Mouse (Mus musculus) megakaryocyte, adult 5-6 weeks (primary cell): Measurements from ENCODE around the gene Ghrh. TPM values are rescaled to one million over a fixed set of nuclear protein-coding genes. Genes with fewer than 3 reads are reported as not detected.
A peak's percentile ranks its signal among the peaks of the same experiment; 100 is the strongest.

ENCODE experiments used
- ATAC-seq: 2 replicates; pipeline ENCODE4 v1.8.0; 2016; ENCODE audit warnings: mild to moderate bottlenecking, inconsistent platforms; ENCODE audit not compliant: poor library complexity, severe bottlenecking
- total RNA-seq, 2 experiments: library from RNA; stranded (forward) in 1 of 2; stranded (reverse) in 1 of 2; fragments of 153-499, 151-499 nt in 1 of 2; fragments of 221-1000, 200-1000 nt in 1 of 2; gene quantifications; 2 replicates each; pipeline versions ENCODE4 v1.2.3 to v1.2.4; 2015 to 2017

The Ghrh gene
- total RNA-seq, 2 experiments from 2014 or later: not detected

- ATAC-seq: no peak
Measured at GRCm38 (mm10) chr2:157309611-157310010, 37.7 kb downstream of the Ghrh start.

- no peak for ATAC-seq
Measured at GRCm38 (mm10) chr2:157308273-157308917, 38.9 kb downstream of the Ghrh start.

DNA sequence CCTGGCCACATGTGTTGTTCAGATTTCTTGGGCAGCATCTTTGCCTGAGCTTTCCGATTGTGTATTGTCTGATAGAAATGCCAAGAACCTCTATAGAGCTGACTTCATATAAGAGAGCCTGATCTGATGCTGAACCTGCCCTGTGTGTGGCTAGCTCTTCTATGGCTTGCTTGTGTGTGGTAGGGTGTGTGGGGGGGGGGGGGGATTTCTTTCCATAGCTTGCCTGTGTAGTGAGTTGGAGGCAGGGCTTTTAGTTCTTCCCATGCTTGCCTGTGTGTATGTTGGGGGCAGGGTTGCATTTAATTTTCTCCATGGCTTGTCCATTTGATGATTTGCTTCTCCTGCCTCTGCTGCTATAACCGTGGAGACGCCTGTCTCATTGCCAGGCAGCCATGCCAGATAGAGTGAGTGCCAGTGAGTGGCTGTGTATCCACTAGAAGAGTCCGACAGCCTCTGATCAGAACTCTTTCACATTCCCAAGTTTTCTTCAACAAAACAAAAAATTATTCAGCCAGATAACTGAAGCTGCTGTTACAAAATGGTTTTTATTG lies 39.5 kb downstream of the Ghrh start:
- no peak for ATAC-seq

DNA sequence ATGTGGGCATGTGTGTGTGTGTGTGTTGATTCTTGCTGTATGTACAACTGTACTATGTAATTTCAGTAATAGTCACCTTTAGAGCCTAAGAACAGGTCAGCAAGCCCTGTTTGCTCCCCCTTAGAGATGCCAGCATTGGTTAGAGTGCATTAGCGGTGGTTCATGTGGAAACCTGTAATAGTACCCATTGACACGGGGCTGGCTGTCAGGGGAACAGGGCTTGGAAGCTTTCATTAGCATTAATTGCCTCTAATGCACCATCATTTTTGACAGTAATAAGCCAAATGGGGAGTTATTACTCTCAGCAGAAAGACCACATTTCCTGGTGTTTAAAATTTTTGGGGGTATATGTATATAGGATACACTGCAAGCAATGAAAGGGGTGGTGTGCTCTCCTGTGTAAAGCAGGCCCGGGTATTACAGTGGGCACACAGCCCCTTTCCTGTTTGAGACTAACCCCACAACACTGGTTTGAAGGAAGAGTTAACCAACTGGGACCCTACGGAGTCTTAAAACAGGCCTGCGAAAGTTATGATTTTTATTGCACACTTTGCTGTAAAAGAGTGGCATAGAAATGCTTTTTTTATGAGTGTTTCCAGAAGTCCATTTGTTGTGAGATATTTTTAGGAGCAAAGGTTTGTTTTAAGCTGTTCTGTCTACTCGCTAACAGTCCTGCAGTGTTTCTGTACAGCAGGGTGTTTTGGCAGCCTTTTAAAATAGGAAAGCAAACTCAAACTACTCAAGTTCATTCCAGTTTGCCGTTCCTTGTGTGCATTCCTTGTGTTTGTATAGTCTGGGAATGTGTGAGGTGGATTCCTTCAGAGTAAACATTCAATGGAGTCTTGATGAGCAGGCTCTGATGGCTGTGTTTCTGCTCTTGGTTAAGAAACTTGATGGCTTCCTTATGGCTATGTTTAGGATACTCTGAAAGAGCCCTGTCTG lies 40.9 kb downstream of the Ghrh start:
- ATAC-seq: no peak

- no peak for ATAC-seq
Measured at GRCm38 (mm10) chr2:157303096-157303495, 44.2 kb downstream of the Ghrh start.

- no peak for ATAC-seq
Measured at GRCm38 (mm10) chr2:157300051-157300450, 47.3 kb downstream of the Ghrh start.

GRCm38 (mm10) chr2:157296105-157296689 lies 51.1 kb downstream of the Ghrh start:
- ATAC-seq: no peak

GRCm38 (mm10) chr2:157292093-157292492 lies 55.2 kb downstream of the Ghrh start:
- peak; percentile 62; the same call in 1 of the 2 replicates for ATAC-seq

DNA sequence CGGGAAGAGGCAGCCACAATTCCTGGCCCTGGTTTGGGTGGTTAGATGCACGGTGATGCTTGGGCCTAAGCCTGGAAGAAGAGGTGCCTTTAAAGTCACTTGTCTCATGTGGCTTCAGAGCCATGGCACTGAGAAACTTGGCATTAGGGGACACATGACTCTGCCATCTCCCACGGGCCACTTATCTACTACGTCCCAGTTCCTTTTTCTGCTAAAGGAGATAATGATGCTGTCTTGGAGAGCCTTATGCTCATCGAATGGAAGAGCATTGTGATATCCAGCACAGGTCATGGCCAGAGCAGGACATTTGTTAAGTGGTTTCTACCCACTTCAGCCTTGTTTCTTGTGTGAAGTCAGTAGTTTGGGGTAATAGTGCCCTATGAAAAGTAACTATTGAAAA lies 58.3 kb downstream of the Ghrh start:
- ATAC-seq: no peak

DNA sequence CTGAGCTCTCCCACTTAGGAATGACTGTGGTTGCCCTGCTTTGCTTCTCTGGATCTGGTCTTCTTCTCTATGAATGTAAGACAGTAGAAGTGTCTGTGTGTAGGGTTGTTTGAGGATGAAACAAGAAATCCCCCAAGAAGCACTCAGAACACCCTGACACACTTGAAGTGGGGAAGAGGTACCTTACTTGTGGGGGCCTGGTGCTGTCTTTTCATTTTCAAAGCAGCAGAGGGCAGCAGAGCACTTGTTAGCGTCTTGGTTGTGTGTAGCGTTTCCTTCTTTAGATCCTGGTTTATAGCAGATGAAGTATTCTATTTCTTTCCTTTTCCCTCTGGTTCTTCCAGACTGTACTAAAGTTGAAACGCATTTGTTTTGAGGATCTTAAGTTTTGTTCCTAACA lies 59.8 kb downstream of the Ghrh start:
- ATAC-seq: peak; percentile 82

GRCm38 (mm10) chr2:157283321-157283720 lies 64.0 kb downstream of the Ghrh start:
- no peak for ATAC-seq

Other genes starting within 250 kb of the Ghrh start
- gene Samhd1, start 212.2 kb downstream of the Ghrh start, total RNA-seq (2015): 730 and 815 TPM in 2 replicates
- gene Samhd1, start 212.2 kb downstream of the Ghrh start, total RNA-seq (2017): 599 and 677 TPM in 2 replicates
- gene Rbl1, start 143.0 kb downstream of the Ghrh start, total RNA-seq (2015): 94.0 and 94.1 TPM in 2 replicates
- gene Rbl1, start 143.0 kb downstream of the Ghrh start, total RNA-seq (2017): 88.4 and 90.3 TPM in 2 replicates
- gene Rpn2, start 68.5 kb downstream of the Ghrh start, total RNA-seq (2015): 196 and 210 TPM in 2 replicates
- 198 and 213 TPM in 2 replicates for gene Rpn2, start 68.5 kb downstream of the Ghrh start, total RNA-seq (2017)
- gene Mroh8, start 68.0 kb downstream of the Ghrh start, total RNA-seq (2015): 0.18 and 0.75 TPM in 2 replicates
- gene Mroh8, start 68.0 kb downstream of the Ghrh start, total RNA-seq (2017): 0.11 and 0.33 TPM in 2 replicates
- gene Manbal, start 20.1 kb upstream of the Ghrh start, total RNA-seq (2015): 18.7 and 21.5 TPM in 2 replicates
- 9.3 and 10.5 TPM in 2 replicates for gene Manbal, start 20.1 kb upstream of the Ghrh start, total RNA-seq (2017)
- 0.11 TPM in 1 of 2 replicates, not detected in the other for gene Src, start 70.9 kb upstream of the Ghrh start, total RNA-seq (2015)
- 0.26 TPM in 1 of 2 replicates, not detected in the other for gene Src, start 70.9 kb upstream of the Ghrh start, total RNA-seq (2017)
- not detected in 2 replicates for gene Nnat, start 212.6 kb upstream of the Ghrh start, total RNA-seq (2015)
- gene Nnat, start 212.6 kb upstream of the Ghrh start, total RNA-seq (2017): not detected in 2 replicates
- gene Blcap, start 223.8 kb upstream of the Ghrh start, total RNA-seq (2015): 10.2 and 13.5 TPM in 2 replicates
- 7.8 and 19.2 TPM in 2 replicates for gene Blcap, start 223.8 kb upstream of the Ghrh start, total RNA-seq (2017)